Mouse (Mus musculus) kidney, adult 18-20 months (tissue): ENCODE results near the gene Clpp.

Experiments
- DNase-seq: peaks from one replicate; pipeline ENCODE4 v3.0.0; 2021

The Clpp gene

DNA sequence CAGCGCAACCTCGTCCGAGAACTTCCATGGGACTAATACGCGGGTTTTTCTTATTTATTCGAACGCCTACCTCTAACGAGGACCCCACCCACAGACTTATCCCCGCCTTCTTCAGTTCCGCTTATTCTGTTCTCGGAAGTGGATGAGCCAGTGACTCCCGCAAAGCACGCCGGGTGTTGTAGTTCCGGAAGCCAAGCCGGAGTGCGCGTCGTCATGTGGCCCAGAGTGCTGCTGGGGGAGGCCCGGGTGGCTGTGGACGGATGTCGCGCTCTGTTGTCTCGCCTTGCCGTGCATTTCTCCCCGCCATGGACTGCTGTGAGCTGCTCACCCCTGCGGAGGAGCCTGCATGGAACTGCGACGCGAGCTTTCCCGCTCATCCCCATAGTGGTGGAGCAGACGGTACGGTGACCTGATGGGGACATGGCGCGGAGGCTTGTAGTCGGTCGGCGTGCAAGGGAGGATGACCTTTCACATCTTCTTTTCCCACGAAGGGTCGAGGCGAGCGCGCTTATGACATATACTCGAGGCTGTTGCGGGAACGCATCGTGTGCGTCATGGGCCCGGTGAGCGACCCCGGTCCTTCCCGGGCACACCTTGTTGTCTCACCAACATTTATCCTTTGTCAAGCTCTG lies at the start of gene Clpp:
Gene Clpp, plus strand, starts transcription at position 191 of the 632 bp plus-strand sequence.
- DNase-seq: peak; percentile 95

DNA sequence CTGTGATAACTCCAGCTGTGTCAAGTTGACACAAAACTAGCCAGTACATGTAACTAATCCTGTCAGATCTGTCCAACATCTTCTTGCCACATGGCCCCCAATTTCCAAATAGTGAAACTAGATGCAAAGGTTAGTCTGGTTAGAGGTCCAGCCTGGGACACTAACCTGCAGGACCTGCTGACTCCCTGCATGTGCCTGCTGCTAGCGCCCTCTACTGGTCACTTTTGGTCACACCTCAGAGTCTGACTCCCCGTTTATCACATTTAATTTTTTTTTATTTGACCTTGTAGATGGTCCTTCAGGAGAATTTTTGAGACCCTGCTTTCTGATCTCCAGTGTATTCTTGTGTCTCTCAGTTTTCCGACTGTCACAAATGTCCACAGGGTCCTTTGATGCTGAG lies 39.2 kb upstream of the Clpp start:
- DNase-seq: peak; percentile 70

DNA sequence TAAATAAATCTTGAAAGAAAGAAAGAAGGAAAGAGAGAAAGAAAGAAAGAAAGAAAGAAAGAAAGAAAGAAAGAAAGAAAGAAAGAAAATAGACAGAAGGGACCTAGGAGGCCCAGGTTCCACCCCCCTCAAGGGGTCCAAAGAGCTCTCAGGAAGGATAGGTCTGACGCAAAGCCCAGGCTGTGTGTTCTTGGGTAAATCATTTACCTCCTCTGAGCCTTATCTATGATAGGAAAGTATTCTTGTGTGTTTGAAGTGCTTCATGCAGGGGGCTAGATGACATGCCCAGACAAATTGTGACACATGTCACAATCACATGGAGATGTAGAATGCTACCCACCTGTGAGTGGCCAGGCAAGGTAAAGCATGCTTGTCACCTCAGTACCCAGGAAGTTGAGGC lies 37.5 kb upstream of the Clpp start:
- DNase-seq: no peak

DNA sequence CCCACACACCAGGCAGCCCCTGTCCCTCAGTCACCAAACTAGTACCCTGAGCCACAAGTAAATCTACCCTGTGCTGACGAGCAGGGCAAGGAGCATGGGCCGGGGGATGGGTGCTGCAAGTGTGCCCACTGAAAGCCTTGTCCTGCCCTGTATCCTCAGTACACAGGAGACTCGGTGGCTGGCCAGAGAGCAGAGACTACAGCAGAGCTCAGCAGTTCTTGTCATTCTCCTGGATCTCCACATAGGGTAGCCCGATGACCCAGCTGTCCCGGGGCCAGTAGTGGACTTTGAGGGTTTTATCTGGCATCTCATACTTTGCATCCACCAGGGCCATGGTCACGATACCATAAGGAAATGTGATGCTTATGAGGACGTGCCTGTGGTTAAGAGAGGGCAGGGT lies 35.2 kb upstream of the Clpp start:
- DNase-seq: no peak

DNA sequence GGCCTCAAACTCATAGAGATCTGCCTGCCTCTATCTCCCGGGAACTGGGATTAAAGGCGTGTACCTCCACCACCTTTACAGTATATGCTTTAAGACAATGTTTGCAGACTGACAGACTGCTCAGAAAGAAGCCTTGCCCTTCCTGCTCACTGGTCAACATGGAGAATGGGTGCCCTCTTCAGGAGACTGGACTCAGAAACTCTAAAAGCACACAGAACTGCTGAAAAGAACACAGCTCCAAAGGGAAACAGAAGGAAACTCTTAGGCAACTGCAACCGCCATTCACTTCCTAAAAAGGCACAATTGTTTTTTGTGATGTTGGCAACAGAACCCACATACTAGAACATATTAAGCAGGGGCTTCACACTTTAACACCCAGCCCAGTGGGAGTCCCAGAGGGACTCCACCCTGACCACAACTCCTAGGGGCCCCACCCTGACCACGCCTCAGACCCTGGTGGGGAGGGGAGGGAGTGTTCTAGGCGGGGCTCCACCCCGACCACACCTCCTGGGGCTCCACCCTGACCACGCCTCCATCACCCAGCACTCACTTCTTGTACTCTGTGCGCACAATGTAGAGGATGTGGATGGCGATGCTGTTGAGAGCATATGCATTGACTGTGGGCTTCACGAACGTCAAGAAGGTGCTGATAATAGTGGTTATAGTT lies 32.2 kb upstream of the Clpp start:
- DNase-seq: no peak

DNA sequence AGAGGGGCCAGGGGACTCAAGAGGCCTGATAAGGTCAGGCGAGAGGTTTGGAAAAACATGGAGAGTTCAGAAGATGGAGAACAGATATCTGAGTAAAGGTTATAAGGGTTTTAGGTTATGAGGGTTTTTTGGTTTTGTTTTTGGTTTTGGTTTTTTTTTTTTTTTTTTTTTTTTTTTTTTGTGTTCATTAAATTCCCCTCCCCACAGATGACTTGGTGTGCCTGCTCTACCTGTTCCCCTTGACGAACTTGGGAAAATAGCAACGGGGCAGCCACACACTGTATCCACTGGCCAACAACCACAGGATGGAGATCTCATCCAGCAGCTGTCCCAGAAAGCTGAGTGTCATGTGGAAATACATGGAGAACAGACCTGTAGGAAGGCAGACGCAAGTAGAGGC lies 31.4 kb upstream of the Clpp start:
- no peak for DNase-seq

DNA sequence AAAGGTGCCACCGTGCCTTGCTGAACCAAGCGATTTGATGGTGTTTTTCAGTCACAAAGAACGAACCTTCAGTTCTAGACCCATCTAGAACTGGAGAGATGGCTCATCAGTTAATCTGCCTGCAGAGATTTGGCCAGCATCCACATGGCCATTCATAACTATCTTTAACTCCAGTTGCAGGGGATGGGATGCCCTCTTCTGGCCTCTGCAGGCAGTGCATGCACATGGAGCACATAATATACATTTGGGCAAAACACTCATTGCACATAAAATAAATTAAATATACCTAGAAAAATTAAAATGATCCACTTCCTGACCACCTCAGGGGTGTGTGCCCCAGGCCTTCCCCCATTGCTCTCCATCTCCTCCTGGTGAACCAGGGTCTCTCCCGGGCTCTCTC lies 28.2 kb upstream of the Clpp start:
- DNase-seq: no peak

DNA sequence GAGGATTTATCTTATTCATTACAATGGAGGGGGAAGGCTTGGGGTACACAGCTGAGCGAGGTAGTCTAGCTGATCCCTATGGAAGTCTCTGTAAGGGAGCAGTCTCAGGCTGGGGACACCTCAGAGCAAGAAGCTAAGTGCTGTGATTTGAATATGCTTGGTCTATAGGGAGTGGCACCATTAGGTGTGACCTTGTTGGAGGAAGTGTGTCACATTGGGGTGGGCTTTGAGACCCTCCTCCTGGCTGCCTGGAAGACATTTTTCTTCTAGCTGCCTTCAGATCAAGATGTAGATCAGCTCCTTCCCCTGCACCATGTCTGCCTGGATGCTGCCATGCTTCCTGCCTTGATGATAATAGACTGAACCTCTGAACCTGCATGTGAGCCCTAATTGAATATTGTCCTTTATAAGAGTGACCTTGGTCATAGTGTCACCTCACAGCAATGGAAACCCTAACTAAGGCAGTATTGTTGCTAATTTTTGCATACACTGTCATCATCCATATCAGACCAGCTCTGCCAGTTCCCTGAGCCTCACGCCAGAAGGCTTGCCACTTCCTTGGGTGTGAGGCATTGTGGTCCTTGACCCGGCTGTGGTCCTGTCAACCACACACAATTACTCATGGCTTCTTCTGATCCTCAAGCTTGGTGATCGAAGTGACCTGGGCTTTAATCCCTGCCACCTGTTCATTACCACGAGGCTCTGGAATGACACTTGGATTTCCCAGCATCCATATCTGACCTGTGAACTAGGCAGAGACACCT lies 27.3 kb upstream of the Clpp start:
- no peak for DNase-seq

DNA sequence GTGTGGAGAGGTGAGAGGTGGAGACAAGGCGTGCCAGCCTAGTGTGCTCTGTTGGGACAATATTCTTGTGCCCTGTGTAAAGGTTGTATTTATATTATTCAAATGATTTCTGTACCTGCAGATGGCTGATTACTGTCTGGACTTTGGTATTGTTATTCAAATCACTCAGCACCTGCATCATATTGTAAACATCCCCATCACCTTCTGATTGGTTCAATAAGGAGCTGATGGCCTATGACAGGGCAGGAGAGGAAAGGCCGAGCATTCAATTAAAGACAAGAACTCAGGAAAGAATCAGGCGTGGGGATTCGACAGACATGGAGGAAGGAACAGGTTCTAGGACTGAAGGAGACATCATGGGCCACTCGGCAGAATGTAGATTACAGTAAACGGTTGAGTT lies 26.5 kb upstream of the Clpp start:
- no peak for DNase-seq

DNA sequence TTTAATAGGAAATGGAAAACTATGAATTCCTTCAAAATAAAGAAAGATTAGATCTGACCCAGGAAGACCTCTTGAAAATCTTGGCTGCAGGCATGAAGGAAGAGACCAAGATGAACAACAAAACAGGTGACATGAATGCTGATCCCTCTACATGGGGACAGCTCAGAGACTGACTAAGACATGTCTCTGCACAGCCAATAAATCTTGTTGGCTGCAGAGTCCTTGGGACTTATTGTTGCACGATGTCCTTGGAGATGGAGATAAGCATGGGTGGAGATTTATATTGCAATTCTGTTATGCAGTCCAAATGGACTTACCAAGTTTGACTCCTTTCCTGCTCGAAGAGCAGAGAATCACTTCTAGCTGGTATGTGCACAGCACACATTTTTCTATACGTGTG lies 20.8 kb upstream of the Clpp start:
- no peak for DNase-seq

DNA sequence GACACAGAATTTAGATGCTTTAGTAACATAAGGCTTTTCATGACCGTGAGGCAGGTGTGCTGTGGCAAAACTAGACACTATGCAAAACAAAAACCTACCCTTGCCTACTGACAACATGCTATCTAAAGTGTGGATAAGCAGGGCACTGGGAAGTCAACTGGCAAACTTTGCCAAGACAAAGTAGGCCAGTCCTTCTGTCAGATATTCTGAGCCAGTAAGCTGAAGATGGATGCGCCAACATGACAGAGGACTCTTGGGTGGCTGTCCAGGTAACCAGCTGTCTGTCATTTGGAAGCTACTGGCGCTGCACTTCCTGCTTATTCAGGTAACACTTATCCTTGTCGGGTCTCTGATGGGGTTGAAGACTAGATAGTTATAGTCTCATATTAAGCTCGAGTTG lies 20.0 kb upstream of the Clpp start:
- no peak for DNase-seq

DNA sequence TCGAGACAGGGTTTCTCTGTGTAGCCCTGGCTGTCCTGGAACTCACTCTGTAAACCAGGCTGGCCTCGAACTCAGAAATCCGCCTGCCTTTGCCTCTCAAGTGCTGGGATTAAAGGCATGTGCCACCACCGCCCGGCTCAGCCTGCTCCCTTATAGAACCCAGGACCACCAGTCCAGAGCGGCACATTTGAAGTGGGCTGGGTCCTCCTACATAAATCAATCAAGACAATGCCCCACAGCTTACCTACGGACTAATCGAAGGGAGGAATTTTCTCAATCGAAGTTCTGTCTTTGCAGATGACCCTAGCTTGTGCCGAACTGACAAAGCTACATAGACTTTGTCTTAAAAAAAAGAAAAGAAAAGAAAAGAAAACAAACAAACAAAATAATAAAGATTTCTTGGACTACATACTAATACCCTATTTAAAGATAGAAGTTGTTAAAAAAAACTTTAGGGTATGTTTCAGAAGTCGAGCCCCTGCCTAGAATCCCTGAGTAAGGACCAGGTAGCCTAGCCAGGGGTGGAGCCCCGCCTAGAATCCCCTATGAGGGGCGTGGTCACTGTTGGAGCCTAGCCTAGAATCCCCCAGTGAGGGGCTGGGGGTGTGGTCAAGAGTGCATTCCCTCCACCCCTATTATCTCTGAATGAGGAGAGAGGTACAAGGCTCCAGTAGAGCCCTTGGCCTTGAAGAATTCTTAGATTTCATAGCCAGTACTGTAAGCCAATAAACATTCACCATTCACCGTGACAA lies 16.0 kb upstream of the Clpp start:
- no peak for DNase-seq

DNA sequence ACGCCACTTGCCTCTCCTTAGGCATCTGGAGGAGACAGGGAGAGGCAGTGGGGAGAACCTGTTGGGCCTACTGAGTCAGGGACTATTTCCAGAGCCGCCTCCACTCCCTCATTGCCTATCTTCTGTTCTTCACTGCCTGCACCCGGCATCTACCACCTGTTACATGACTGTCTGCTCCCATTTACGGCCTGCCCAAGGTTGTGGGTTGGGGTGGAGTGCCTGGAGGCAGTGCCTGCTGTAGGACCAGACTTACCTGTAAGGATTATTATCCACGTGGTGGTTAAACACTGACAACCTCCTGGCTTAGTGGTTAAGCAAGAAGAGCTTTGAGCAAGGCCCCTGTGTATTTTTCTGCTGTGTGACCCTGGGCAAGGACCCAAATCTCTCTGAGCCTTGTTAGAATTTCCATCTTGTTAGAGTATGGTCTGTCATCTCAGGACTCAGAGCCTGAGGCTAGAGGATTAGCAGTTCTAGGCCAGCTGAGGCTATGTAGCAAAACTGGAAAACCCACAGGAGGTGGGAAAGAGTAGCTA lies 15.3 kb upstream of the Clpp start:
- no peak for DNase-seq

DNA sequence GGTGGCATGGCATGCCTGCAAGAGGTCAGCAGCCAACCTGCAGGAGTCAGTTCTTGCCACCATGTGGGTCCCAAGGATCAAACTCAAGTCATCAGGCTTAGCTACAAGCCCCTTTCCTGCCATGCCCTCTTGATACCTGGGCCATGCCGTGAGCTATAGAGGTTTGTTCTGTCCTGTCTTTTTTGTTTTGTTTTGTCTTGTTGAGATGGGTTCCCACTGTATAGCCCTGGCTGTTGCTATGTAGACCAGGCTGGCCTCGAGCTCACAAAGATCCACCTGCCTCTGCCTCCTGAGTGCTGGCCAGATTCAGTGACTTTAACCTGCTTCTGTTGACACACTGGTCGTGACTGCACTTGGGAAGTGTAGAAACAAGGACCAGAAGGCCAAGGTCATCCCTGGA lies 14.7 kb upstream of the Clpp start:
- DNase-seq: no peak

DNA sequence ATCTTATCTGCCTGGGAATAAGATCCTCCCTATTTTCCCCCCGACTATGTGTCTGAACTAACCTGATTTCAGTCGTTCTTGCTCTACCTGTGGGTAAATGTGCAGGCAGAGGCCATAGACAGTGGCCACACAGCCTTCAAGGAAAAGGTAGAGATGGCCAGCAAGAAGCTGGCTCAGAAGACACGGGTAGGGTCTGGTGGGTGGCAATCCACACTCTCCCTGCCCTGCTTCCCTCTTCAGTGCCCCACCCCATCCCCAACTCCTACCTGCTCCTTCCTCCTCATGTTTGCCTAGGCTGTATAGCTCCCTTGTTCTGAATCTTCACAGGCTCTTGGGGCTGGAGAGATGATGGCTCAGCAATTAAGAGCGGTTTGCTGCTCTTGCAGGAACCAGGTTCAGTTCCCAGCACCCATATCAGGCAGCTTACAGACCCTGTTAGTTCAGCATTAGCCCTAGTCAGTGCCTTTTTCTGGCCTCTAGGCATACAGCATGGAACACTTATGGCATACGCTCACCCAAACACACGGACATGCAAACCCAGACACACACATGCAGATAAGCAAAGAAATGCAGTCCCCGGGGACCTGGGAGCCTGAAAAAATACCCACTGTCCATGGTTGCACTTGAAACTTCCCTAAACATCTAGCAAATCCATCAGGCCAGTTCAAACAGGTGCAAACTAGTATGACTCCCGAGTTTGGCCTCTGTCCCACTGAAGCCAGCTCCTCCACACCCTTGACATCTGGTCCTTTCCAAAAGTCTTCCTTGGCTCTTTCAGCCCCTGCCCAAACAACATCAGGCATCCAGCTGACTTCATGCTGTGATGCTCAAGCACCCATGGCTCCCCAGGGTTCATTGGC lies 13.3 kb upstream of the Clpp start:
- DNase-seq: no peak

DNA sequence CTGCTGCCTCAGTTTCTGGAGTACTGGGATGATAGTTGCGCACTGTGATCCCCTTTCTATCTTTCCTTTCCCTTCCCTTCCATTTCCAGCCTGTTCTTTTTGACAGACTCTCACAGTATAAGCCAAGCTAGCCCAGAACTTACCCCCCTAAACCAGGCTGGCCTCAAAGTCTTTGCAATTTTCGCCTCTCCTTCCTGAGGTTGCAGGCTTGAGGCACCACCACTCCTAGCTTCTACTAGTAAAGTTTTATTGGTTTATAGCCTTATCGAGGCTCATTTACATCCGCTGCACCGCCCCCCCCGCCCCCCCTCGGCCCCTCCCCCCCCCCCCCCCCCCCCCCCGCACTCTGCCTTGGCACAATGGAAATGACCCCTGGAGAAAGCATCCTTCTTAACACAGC lies 10.6 kb upstream of the Clpp start:
- DNase-seq: no peak

DNA sequence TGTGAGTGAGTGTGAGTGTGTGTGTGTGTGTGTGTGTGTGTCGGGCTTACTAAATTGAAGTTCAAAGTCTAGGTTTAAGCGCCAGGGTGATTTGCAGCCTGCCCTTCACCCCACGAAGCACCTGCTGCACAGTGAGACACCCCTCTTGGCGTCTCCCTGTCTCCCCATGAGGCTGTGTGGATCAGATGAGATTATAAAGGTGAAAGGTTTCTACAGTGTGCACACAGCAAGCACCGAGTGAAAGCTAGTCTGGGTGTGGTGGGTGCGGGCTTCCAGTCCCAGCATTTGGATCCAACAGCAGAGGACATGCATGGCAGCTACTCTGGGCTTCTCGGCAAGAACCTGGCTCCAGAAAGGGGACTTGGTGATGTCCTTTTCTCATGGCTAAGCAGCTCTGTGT lies 9.1 kb upstream of the Clpp start:
- DNase-seq: no peak

DNA sequence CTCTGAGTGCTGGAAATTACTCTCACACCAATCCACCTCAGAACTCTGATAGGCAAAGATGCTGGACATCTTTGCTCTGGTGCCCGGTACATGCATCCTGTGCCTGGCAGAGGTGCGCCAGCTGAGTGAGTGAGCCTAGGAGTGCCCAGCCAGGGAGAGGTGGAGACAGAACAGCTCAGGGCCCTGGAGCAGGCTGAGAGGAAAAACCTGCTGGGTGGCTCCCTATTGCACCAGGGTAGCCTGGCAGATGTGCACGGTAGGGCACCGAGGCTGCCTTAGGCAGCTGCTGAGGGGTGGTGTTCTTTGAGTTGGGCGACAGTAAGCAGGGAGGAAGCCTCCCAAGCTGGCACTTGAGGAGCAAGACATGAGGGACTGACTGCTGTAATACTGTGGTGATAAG lies 8.1 kb upstream of the Clpp start, which contains the start of gene Acer1:
Gene Acer1, minus strand, starts transcription at position 114 of the 400 bp plus-strand sequence.
- DNase-seq: no peak

DNA sequence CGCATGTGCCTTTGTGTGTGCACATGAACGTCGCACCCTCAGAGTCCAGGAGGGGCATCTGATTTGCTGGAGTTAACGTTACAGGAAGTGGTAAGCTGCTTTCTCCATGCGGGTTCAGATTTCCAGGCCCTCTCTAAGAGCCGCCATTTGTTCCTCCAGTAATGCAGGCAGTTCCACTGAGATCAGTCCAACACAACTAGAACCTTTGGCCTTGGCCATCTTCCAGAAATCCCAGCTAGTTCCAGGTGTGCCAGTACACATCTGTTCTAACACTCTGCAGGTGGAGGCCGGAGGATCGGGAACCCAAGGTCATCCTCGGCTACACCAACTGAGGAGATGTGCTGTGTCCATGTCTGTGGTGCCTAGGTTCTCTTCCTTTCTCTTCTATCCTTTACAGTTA lies 5.2 kb upstream of the Clpp start:
- no peak for DNase-seq

DNA sequence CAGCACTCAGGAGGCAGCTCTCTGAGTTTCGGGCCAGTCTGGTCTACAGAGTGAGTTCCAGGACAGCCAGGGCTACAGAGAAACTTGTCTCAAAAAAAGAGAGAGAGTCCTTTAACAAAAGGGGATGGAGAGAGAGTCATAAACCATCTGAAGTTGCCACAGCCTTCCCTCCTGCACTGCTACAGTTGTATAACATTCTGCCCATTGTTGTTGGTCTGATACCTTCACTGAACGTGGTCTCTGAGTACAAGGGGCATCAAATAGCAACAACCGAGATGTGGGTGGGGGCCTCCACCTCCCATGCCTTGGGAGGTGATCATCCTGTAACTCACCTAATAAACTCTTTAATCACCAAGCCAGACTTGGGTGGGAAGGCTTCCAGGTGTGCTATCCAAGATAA lies 4.4 kb upstream of the Clpp start:
- DNase-seq: no peak

DNA sequence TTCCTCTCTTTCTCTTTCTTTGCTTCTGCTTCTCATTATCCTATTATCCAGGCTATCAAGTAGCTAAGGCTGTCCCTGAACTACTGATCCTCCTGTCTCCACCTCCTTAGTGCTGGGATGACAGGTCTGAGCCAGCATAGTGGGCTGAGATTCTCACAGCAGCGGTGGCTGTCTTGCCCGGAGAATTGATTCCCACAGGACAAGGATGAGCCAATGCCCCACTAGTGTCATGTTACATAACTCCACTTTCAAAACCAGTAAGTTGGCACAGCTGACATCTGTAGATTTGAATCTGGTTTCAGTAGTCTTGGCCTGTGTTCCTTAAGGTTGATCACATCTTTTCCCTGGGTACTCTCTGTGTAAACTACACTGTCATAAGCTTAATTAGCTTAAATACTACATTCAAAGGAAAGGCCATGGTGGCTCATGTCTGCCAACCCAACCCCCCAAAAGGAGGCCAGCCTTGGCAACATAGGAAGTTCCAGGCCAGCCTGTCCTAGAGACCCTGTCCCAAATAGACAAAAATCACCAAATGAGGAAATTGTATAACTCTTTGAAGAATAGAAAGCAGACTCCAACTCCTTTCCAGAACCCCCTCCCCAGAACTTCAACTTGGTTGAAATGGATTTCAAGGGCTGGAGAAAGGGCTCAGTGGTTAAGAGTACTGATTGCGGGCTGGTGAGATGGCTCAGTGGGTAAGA lies 3.9 kb upstream of the Clpp start:
- no peak for DNase-seq

DNA sequence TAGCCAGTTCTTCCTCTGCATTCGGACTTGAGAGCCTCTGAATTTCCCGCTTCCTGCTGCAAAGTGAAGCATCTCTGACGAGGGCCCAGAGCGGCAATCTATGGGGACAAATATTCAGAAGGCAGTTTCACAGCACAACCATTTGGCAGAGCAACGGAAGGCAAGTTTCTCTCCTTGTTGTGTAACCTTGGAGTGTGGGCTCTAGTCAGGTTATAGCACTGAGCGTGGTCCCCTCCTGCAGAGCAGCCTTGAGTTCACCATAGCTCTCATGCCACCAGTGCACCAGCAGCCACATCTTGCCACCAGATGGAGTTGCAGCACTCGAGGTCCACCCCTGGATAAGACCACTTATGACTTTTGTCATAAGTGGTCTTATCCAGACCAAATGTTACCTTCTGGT lies 1.7 kb upstream of the Clpp start:
- no peak for DNase-seq
